Mouse (Mus musculus): ENCODE data around the gene Gm20388.
A peak's percentile ranks its signal among the peaks of the same experiment; 100 is the strongest.

The Gm20388 gene

GRCm38 (mm10) chr8:121697735-121698614 lies 1787.3 kb downstream of the Gm20388 start:
- no peak for DNase-seq (ENCODE audit: low spot score in 2 of 2)

- no peak for DNase-seq (ENCODE audit: low spot score in 2 of 2)
Measured at GRCm38 (mm10) chr8:121698615-121699101, 1788.0 kb downstream of the Gm20388 start.

GRCm38 (mm10) chr8:121699936-121700335 lies 1789.3 kb downstream of the Gm20388 start:
- DNase-seq (ENCODE audit: low spot score in 2 of 2): no peak

- no peak for DNase-seq (ENCODE audit: low spot score in 2 of 2)
Measured at GRCm38 (mm10) chr8:121705174-121705573, 1794.5 kb downstream of the Gm20388 start.

GRCm38 (mm10) chr8:121706956-121707355 lies 1796.3 kb downstream of the Gm20388 start:
- no peak for DNase-seq (ENCODE audit: low spot score in 2 of 2)

- DNase-seq (ENCODE audit: low spot score in 2 of 2): no peak
Measured at GRCm38 (mm10) chr8:121708406-121708805, 1797.8 kb downstream of the Gm20388 start.

GRCm38 (mm10) chr8:121717502-121717901 lies 1806.9 kb downstream of the Gm20388 start:
- DNase-seq (ENCODE audit: low spot score in 2 of 2): no peak

GRCm38 (mm10) chr8:121717982-121718425 lies 1807.4 kb downstream of the Gm20388 start:
- peak; percentile 54 to 60 for DNase-seq (ENCODE audit: low spot score in 2 of 2)

GRCm38 (mm10) chr8:121718925-121719324 lies 1808.3 kb downstream of the Gm20388 start:
- DNase-seq (ENCODE audit: low spot score in 2 of 2): no peak

GRCm38 (mm10) chr8:121721072-121721471 lies 1810.4 kb downstream of the Gm20388 start:
- DNase-seq (ENCODE audit: low spot score in 2 of 2): no peak

GRCm38 (mm10) chr8:121723846-121724245 lies 1813.2 kb downstream of the Gm20388 start:
- no peak for DNase-seq (ENCODE audit: low spot score in 2 of 2)

GRCm38 (mm10) chr8:121727164-121727563 lies 1816.5 kb downstream of the Gm20388 start:
- no peak for DNase-seq (ENCODE audit: low spot score in 2 of 2)

- no peak for DNase-seq (ENCODE audit: low spot score in 2 of 2)
Measured at GRCm38 (mm10) chr8:121729323-121729722, 1818.7 kb downstream of the Gm20388 start, which contains the start of gene Jph3. Jph3 (plus strand) TSS chr8:121729623.

- DNase-seq (ENCODE audit: low spot score in 2 of 2): no peak
Measured at GRCm38 (mm10) chr8:121729754-121730153, 1819.1 kb downstream of the Gm20388 start.

GRCm38 (mm10) chr8:121730170-121730569 lies 1819.5 kb downstream of the Gm20388 start:
- DNase-seq (ENCODE audit: low spot score in 2 of 2): no peak

GRCm38 (mm10) chr8:121730646-121731045 lies 1820.0 kb downstream of the Gm20388 start:
- no peak for DNase-seq (ENCODE audit: low spot score in 2 of 2)

GRCm38 (mm10) chr8:121731060-121731459 lies 1820.4 kb downstream of the Gm20388 start:
- DNase-seq (ENCODE audit: low spot score in 2 of 2): no peak

GRCm38 (mm10) chr8:121731471-121732333 lies 1821.1 kb downstream of the Gm20388 start:
- DNase-seq (ENCODE audit: low spot score in 2 of 2): no peak

- DNase-seq (ENCODE audit: low spot score in 2 of 2): no peak
Measured at GRCm38 (mm10) chr8:121732334-121732665, 1821.7 kb downstream of the Gm20388 start.

GRCm38 (mm10) chr8:121734262-121734661 lies 1823.6 kb downstream of the Gm20388 start:
- no peak for DNase-seq (ENCODE audit: low spot score in 2 of 2)

- DNase-seq (ENCODE audit: low spot score in 2 of 2): peak in 1 of 2 experiments; percentile 14
Measured at GRCm38 (mm10) chr8:121736236-121736635, 1825.6 kb downstream of the Gm20388 start.

GRCm38 (mm10) chr8:121740721-121741120 lies 1830.1 kb downstream of the Gm20388 start:
- DNase-seq (ENCODE audit: low spot score in 2 of 2): no peak

All from urinary bladder, adult 18-20 months (tissue).